Mouse (Mus musculus) bone marrow, adult 2 months (tissue): ENCODE data around the gene Ccdc169.

Experiments used
- CTCF ChIP-seq: fragments of 200-500 bp; IDR thresholded peaks from 2 replicates; pipeline ENCODE4 v1.5.1; 2011; ENCODE audit warnings: low read length, control low read depth; ENCODE audit not compliant: control insufficient read depth, insufficient read depth
- POLR2A ChIP-seq: fragments of 200-500 bp; IDR thresholded peaks from 2 replicates; pipeline ENCODE4 v1.6.1; 2011; ENCODE audit warnings: low read depth, mild to moderate bottlenecking, control low read depth, low read length, borderline replicate concordance; ENCODE audit not compliant: control insufficient read depth

DNA sequence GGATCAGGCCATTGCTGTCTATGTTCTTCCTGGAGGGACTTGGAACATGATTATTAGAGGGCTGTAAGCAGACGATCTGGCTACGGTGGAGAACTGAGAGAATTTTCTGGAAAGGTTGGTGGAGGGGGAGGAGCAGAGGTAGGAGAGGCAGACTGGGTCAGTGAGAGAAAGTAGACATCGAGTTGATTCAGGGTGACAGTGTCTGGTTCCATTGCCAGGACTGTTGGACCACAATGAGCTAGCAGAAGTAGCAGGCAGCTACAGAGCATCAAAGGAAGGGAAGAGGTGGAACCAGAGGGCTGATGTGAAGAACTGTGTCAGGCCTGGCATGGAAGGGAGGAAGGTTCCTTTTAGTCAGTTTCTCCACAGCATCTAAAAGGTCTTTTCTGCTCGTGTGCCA, 48.8 kb upstream of the Ccdc169 start:
- no peak for TF ChIP-seq POLR2A
- no peak for TF ChIP-seq CTCF
